Mouse (Mus musculus) cerebellum, adult 2 months (tissue): ENCODE measurements at regions not wholly inside any gene's neighbourhood (a gene's known extent, or its start where the extent isn't known, plus 50 kb on each side); places are given as distances from the start of the nearest gene placed in this dataset.

Experiments used
- CTCF ChIP-seq: fragments of 200-500 bp; IDR thresholded peaks from 2 replicates; pipeline ENCODE4 v1.5.1; 2011; ENCODE audit warnings: low read depth, mild to moderate bottlenecking, control low read depth, low read length, moderate library complexity, borderline replicate concordance; ENCODE audit not compliant: insufficient read depth
- POLR2A ChIP-seq: fragments of 200-500 bp; IDR thresholded peaks from 2 replicates; pipeline ENCODE4 v1.6.1; 2011; ENCODE audit warnings: low read length, control low read depth, borderline replicate concordance; ENCODE audit not compliant: insufficient read depth

DNA sequence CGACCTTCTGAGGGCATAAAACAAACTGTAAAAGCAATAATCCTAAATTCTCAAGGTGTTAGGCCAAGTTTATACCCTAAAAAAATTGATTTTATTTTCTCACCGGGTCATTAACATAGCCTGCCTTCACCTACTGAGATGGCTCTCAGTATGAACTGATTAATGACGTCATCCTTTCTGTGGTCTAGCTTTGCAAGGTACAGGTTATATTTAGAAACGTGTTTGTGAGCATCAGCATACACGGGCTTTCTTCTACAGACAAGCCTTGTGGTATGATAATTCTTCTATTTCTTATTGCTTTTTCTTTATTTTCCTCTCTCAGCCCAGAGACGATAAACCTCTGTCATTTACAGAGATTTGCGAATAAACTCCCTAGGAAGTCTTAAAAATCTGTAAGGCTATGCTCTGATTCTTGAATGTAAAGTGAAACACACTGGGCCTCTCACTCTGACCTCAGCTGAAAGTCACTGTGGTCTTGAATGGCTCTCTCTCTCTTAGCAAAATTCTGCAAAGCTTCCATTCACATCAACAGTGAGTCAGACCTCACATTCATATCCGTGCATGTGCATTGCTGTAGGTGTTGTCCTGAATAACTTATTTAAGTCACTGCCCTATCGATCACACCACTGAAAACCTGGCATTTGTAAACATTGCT is 534.3 kb downstream of the Epha4 start:
- no peak for TF ChIP-seq CTCF
- no peak for TF ChIP-seq POLR2A
